Mouse (Mus musculus) cerebellum, postnatal 25 days (tissue): Measurements from ENCODE around the gene Hbs1l.

ENCODE experiments used
- DNase-seq, 2 experiments: peaks; one replicate each; pipeline ENCODE4 v3.0.0; 2021; ENCODE audit warnings: mixed read lengths in 2 of 2

Gene Hbs1l

DNA sequence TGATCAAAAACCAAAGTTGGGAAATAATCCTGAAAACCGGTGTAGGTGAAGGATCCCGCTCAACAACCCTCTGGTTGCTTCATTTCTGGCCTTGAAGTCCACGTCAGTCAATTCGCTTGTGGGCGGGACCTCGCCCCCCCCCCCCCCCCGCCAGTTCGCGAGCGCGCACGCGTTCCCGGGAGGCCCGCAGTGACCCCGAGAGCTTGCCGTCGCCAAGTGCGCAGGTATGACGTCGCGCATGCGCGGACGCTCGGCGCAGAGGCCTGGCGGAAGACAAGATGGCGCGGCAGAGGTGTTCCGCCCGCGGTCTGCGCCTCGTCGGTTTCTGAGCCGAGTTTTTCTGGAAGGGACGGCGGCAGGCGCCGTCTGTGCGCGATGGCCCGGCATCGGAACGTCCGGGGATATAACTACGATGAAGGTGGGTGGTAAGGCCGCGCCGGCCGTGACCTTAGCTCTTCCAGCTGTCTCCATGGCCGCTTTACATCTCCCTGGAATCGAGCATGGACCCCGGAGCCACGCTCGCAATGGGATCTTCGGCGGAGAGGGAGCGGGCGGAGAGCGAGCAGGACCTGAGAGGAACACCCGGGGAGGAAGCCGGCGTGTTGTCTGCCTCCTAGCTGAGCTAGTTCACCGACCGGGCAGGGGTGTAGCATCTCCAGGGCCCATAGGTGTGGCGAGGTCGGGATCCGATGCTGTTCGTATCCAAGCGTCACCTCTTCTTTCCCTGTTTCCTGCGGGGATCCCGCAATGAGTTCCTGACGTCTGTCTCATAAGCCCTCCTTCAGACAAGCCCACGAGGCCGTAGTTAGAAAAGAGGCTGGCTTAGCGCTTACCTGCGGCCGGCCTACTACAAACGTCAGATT is at the start of gene Hbs1l:
Gene Hbs1l, plus strand, starts transcription at position 221 of the 863 bp plus-strand sequence.
- peak; percentile 95 to 97 for DNase-seq

DNA sequence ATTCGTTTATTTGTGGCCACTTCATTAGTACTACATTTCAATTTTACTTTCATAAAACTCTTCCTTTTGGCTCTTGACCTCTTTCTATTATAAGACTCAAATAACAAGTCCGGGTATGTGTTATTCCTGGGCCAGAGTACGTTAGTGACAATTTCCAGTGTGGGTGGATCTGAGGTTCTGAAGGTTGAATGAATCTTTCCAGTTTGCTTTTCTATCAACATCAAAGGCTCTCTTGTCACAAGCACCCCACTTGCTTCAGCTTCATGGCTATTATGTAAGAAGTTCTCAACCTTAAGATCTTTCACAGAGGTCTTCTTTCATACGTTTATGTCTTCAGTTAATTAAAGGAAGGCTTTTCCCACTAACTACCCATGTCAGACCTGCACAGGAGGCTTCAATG is 47.2 kb upstream of the Hbs1l start:
- no peak for DNase-seq

DNA sequence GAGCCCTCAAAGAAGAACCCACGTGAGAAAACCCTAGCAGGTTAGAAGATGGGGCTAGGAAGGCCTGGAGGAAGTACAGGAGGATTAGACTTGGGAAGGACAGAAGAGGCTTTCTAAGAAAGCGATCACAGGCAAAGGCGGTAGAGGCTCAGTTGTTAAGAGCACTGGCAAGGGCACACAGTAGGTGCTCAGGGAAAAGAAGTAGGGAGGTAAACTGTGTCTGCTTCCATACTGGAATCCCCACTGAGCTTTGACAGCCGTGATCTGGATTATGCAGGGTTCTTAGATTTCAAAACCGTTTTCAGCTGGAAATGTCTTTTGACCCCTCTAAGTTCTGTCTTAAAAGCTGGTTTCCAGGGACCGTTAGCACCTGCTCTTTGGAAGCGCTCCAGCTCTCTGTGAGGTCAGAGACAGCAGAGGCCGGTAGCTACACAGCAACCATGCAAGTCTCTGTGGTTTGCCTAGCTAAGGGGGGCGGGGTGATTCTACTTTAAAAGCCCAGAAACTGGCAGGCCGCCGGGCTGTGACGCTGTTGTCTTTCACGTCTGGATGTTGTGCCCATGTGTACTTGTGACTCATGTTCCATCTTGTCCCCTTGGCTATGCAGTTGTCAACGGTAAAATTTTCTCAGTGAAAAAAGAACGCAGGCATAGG is 43.8 kb upstream of the Hbs1l start:
- DNase-seq, result peak in 1 of 2 experiments; percentile 7

DNA sequence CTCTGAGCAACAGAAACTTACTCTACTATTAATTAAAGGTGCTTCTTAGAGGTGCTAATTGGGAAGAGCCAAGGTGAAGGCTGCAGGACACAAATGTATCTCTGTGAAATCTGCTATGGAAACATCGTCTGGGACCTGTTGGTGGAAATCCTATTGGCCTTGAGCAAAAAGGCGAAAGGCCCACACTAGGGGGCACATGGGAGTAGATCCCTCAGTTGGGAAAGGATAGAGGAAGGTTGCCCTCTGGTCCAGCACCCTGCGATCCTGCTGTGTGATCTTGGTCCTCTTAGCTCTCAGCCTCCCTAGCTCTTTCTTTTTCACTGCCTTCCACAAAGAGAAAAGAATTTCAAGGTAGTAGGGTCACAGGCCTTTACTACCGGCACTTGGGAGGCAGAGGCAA is 43.0 kb upstream of the Hbs1l start:
- DNase-seq, result no peak

DNA sequence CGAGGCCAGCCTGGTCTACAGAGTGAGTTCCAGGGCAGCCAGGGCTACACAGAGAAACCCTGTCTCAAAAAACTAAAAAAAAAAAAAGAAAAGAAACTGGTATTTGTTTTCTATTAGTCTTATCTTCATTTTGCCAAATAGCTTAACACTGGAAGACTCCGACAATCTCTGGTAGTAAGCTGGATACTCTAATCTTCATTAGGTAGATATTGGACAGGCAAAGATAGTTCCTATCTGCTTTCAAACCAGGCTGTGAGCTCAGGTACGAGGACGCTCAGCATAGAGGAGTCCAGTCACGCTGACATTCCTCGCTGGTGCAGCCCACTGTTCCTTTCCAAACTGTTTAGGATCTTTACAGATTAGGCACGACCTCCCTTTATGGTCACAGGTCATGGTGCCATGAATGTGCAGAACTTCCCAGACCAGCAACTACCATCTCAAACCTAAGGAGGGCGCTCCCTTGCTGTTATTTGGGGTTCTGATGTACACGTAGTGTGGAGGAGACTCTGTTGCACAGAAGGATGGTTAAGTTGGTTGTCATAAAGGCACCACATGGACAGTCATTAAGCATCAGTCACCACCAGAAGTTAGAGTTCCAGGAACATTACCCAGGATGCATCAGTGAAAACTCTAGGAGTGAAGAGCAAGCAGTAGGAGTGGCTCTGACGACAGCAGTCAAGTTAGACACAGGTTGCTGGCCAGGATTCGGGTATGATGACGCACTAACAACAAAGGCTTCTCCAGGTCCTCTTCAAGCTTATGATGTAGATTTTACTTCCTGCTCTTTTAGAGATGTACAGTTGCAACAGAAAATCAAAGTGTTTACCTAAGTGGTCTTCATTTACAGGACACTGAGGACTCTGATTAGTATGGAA is 41.3 kb upstream of the Hbs1l start:
- DNase-seq, result no peak

GRCm38 (mm10) chr10:21257244-21257643 is 38.5 kb upstream of the Hbs1l start:
- no peak for DNase-seq

- DNase-seq, result no peak
Observed at GRCm38 (mm10) chr10:21259649-21260048, 36.1 kb upstream of the Hbs1l start.

DNA sequence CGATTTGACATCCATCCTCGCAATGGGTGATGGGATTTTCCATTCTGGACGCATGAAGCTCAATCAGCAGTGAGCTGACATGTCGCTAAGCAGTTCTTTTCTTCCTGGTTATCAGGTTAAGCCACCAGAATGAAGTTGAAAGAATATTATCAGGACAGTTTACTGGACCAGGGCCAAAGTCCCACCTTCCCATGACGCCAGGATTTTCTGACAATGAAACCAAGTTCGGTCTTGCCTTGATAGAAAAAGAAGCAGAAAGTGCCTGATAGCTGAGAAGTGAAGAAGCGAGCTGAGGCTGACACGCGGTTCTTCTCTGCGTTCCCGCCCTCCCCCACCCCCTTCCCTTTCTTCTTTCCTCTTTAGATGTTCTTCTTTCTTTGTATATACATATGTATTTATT is 30.6 kb upstream of the Hbs1l start:
- DNase-seq, result no peak

DNA sequence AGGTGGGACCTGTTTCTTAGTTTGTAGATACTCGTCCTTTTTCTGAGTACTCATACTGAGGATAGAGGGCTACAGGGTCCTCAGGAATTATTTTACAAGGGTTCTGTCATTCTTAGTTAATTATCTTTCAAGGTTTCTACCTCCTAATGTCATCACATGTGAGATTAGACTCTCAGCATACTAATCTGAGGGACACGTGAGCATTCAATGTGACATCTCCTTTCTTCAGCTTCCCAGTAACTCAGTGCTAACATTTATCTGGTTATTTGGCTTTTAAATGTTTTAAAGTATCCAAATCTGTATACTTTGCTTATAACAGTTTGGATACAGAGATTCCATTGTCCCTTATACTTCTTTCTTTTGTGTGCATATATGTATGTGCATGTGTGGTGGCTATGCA is 28.3 kb upstream of the Hbs1l start:
- no peak for DNase-seq

DNA sequence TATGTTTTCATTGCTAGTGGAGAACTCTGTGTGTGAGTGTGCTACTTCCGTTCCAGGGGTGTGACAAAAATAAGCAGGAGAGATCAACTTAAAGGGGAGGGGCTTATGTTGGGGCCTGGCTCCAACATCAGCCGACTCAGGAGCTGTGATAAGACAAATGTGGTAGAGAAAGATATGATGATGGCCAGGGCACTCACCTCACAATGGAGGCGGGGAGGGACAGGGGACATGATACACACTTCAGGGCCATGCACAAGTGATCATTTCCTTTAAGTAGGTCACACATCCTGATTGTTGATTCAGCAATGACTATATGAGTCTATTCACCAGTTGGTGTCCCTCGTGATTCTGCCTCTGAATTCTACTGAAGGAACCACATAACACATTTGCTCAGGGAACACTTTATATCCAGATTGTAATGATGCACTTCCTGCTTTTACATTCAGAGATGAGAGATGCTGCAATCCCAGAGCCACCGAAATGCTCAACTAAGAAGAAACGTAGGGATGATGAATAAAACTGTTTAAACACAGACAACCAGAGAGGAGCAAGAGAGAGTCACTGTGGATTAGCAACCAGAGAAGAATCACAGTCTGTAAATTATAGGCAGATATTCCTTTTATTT is 26.9 kb upstream of the Hbs1l start:
- DNase-seq, result no peak

GRCm38 (mm10) chr10:21269920-21270319 is 25.9 kb upstream of the Hbs1l start:
- DNase-seq, result no peak

DNA sequence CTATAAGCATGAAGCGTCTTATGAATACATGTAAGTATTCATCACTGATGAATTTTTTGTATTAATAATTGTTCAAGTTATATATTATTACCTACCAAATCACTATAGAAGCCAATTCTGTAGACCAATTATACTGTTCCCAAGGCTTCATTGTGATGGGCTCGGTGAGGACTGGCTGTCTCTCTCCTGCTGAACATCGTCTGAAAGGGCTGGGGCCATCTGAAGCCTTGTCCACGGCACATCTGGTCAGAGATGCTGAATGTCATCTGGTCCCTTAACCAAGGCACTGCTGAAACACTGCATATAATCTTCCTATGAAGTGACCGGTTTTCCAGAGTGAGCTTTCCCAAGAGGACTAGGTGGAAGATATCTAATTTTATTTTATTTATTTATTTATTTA is 24.9 kb upstream of the Hbs1l start:
- no peak for DNase-seq

GRCm38 (mm10) chr10:21271310-21271709 is 24.5 kb upstream of the Hbs1l start:
- DNase-seq, result no peak

- DNase-seq, result no peak
Observed at GRCm38 (mm10) chr10:21271785-21272184, 24.0 kb upstream of the Hbs1l start.

GRCm38 (mm10) chr10:21287243-21288127 is 8.3 kb upstream of the Hbs1l start:
- no peak for DNase-seq

- no peak for DNase-seq
Observed at GRCm38 (mm10) chr10:21291228-21291627, 4.6 kb upstream of the Hbs1l start.

GRCm38 (mm10) chr10:21294217-21294616 is 1.6 kb upstream of the Hbs1l start:
- DNase-seq, result no peak

DNA sequence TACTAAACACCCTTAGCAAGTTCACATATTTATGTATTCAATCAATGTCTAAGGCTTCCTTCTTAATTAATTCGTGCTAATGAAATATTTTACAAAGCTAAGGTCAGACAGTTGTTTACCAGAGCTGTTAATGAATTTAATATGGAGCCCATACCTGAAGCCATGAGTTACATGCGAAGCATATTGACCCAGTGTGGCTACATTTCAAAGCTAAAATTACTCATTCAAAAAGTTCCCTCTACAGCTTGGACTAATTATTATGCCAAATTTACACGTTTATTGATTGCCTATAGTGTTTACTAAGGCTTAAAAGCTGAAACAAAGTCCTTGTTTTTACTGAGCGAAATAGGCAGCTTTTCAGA is 401 bp upstream of the Hbs1l start:
- DNase-seq, result no peak

- no peak for DNase-seq
Observed at GRCm38 (mm10) chr10:21298972-21299371, 3.2 kb downstream of the Hbs1l start.

DNA sequence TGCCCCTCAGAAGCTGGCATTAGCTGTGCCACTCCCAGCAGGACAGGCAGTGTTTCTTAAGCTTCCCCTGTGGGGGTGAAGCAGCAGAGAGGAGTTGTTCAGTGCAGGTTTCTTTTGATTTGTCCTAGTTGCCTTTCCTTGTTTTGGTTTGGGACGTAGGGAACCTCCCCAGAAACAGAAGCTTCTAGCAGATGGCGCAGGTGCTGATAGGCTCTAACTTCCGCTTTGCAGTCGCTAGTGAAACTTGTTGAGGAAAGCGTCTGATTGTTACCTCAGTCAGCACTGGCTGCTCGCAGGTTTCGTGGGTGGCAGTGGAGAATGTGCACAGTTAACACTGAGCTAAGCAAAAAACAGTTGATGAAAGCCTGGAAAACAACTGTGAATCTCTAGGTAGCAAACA is 6.0 kb downstream of the Hbs1l start:
- no peak for DNase-seq

- DNase-seq, result no peak
Observed at GRCm38 (mm10) chr10:21304672-21305632, 9.2 kb downstream of the Hbs1l start.
